Mouse (Mus musculus) c-Kit-positive CD71-positive TER-119-negative erythroid progenitor cells, embryonic 14.5 days (primary cell): ENCODE data around the gene Myrip.
A peak's percentile ranks its signal among the peaks of the same experiment; 100 is the strongest.

Experiments
- DNase-seq: peaks from one replicate; pipeline ENCODE4 v3.0.0-alpha.2; 2013; ENCODE audit warnings: low read depth

Gene Myrip

DNA sequence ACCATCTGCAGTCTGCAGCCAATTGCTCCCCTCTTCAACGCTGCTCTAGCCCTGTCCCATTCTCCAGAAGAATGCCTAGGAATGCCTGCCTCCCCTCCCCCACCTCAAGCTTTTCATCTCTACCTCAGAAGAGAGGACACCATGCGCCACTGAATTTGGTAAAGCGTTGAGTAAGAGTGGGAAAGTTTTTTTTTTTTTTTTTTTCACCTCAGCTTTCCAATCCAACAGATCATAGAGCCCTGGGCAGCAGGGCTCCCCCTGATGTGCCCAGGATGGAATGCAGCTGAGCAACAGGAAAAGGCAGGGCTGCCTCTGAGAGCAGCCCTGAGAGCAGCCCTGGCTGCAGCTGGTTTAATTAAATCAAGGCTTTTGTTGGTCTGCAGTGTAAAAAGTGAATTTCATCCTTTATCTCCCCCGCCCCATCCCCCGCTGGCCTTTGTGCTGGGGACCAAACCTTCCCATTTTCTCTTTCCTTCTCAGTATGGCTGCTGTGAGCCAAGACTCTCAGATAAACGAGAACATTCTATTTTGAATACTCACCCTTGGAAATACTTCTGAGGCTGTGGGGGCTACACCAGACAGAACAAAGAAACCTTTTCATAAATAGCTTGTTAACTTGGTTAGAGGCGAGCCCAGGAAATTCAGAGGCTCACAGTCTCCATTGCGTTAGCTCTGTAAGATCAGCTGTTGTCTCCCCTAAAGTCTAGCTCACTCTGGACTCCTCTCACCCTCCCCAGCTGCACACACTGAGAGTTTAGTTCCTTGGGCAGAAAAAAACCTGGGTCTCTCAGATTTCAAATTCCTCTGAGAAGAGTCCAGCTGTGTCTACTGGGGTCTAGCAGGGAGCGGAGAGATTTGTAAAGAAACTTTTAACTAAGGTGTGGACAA, 154.7 kb downstream of the Myrip start:
- no peak for DNase-seq

DNA sequence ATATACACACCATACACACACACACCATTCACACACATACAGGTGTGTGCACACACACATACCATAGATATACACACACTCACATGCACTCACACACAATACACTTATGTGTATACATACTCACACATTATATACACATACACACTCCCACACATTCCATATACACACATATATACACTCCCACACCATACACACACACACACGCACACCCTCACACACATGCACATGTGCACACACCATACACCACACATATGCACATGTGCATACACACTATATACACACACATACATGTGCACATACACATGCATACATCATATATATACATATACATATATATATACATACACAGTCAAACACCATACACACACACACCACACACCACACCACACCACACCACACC, 169.1 kb downstream of the Myrip start:
- DNase-seq, result no peak

DNA sequence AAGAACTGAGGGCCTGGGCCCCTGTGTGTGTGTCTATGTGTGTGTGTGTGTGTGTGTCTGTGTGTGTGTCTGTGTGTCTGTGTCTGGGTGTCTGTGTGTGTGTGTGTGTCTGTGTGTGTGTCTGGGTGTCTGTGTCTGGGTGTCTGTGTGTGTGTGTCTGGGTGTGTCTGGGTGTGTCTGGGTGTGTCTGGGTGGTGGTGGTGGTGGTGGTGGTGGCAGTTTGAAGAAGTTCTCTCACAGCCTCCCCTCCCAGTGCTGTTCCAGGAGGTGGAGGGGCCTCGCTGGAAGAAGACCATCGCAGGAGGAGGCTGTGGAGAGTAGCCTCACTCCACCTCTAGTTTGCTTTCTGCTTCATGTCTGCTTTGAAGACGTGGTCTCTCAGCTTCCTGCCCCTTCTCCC, 180.3 kb downstream of the Myrip start:
- DNase-seq, result no peak

DNA sequence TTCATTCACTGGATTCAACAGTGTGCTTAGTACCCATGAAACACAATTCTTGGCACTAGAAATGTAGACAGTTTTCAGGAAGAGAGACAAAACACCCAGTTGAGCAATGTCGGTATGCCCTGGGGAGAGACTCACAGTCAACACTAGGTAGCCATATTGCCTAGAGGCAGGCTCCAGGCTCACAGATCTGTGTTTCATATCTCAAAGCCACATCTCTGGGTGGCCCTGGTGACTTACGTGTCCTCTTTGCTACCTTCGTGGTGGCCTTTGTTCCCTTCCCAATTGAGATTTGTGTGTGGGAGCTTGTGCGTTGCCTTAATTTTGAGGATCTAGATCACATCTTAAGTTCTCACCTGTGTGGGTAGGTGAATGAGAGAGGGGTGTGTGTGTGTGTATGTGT, 181.1 kb downstream of the Myrip start:
- no peak for DNase-seq

DNA sequence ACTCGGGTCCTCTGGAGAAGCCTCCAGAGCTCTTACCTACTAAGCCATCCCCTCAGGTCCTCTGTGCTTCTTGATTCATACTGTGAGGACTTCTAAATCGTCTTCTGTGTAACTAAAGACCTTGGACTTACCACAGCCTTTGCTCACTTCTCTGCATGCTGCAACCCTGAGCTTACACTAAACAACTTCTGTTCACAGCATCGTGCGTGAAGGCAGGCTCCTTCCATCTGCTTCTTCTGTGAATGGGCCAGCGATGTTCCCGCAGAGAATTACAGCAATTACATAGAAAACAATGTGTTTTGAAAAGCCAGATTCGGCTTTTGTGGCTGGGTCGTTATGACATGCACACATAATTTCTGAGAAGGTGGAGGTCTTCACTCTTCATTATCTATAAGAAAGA, 181.8 kb downstream of the Myrip start:
- DNase-seq, result no peak

DNA sequence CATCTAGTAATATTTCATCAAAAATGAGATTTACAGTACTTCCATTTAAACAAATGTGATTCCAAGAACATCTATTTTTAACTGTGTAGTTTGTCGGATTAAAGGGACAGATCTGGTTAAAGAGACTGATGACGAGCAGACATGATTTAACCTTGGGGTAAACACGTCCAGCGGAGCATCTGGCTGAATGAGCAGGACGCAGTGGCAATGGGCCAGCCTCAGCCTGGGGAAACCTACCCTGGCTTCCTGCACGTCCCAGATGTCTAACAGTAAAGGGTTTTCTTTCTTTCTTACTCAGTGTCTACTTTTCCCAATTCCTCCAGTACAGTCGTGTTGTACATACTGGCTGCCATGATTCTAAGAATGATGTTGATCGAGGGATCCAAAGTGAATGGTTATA, 185.8 kb downstream of the Myrip start:
- DNase-seq, result no peak

DNA sequence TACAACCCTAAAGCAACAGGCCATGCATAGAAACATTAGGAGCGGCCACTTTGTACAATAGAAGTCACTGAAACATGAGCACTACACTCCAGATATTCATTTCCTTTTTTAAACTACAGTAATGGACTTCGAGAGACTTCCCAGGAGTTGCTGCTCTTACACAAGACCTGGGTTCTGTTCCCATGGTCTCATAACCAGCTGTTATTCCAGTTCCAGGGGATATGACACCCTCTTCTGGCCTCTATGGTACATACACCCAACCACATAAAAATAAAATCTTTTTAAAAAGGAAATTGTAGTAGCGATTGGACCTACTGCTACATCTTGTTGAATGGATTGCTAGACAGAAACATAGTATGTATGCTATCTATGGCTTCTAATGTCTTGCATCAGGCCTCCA, 190.2 kb downstream of the Myrip start:
- no peak for DNase-seq

DNA sequence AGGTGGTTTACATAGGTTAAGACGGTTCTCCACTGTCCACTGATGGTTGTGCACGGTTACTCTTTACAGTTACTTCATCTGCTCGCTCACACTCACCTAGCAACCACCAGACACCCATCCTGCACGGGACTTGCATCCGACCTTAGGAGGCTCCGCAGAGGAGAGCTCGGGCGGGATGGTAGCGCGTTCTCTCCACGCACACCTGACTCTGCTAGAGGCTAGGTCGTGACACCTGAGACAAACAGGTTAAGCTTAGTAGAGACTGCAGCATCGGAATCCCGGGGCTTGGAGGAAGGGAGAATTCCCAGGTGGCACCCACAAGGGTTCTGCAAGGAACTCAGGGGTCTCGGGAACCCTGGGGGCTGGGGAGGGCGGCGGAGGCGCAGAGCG, 190.7 kb downstream of the Myrip start, which contains the start of gene Eif1b:
Eif1b (plus strand) TSS at position 223 of the 390 bp plus-strand sequence.
- DNase-seq, result no peak

DNA sequence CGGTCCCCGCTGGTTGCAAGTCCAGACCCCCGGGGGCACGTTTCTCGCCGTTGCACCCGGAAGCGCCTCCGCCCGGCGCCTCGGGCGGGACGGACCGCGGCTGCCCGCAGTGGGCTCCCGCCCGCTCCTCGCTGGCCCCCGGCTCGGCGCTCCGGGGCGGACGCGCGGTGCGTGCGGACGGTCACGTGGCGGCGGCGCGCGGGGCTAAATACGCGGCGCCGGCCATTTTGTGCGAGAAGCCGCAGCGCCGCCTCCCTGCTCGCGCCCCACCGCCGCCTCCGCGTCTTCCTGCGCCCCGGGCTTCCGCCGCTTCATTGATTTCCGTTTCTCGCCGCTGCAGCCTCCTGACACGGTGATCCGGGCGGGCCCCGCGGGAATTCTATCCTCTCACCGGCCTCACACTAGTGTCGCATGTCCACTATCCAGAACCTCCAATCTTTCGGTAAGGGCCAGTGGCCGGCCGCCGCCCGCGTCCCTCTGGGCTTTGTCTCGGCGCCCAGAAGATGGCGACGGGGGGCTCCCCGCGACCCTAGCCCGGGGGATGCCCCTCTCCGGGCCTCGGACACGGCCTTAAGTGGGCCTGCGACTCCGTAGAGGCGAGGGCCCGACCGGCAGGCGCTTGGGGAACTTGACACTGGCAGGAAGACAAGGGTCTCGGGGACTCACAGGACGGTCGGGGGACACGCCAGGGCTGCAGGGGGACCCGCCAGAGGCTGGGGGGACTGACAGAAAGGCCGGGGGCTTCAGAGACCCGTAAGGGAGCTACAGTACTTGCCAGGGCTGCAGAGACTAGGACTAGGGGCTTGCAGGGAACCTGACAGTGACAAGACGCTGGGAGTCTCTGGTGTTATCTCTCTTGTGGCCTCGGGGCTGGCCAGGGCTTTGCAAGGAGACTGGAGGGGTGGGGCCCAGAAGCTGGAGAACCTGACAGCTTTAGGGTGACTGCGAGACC, 191.4 kb downstream of the Myrip start:
- DNase-seq, result peak; percentile 72

DNA sequence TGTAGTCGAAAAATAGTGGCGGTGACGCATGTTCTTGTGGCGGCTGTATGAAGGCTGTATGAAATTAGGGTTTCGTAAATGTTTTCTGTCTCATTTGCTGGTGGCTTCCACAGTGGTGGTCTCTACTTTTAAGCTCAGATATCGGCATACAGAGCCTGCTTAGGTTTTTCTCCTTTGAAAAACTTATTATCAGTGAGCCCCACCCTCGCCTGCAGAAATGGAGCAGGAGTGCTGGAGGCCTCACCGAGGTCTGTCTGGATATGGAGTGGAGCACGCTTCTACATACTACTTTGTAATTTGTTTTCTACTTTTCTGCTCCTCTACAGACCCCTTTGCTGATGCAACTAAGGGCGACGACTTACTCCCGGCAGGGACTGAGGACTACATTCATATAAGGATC, 192.5 kb downstream of the Myrip start:
- DNase-seq, result no peak

DNA sequence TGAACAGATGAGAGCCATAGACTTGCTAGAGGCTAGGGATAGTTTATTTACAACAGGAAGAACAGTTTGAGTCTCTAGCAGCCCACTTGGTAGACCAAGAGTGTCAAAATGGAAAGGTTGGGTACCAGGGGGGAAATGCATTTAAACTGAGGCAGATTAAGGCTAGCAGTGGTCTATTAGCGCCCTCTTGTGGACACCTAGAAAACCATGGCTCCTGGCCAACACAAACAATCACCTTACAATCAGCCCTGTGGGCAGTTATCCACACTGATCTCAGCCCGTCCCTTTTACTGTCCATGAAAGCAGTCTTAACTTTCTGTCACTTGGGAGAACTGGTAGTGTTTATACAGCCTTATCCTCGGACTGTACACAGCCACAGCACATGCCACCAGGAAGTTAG, 195.4 kb downstream of the Myrip start:
- peak; percentile 51 for DNase-seq

DNA sequence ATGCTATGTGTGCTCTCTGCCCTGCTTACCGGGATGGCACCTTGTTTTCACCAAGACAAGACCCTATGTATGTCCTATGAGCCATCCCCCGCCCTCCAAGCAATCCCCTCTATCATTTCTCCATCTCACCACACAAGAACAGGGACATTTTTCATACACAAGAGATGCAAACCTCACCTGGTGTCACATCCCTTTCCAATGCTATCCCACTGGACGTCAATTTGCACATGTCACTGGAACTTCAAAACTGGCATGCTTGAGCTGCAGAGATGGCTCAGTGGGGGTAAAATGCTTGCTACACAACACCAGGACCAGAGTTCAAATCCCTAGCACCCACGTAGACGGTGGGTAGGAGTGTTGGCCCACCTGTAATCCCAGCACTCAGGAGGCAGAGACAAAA, 196.7 kb downstream of the Myrip start:
- DNase-seq, result no peak

DNA sequence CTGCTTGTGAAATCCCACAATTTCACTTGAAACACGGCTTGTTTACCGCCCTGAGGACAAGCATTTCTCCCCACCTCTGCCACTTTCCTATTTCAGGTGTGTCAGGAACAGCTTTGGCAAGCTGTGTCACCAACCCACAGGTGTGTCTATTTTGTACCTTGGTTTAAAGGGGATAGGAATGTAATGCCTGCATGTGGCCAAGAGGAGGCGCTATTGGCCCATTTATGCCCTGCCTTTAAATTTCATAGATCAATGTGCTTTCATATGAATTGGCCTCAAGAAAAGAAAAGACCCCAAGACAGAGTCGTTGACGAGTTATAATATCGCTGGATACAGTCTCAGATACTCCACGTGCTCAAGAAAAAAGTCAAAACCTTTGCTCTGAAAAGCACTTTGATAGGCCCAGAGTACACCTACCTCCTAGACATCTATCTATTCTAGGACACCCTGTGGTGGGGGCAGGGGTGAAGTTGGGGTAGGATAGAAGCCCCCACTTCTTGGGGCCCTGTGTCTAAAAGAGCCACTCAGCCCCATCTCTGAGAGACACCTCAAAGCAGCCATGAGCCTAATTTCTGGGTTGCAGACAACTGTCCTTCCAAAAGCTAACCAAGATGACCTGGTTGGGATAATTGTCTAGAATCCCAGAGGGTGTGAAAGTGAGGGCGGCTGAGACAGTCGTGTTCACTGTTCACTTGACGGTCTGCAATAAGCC, 200.0 kb downstream of the Myrip start:
- peak; percentile 25 for DNase-seq

DNA sequence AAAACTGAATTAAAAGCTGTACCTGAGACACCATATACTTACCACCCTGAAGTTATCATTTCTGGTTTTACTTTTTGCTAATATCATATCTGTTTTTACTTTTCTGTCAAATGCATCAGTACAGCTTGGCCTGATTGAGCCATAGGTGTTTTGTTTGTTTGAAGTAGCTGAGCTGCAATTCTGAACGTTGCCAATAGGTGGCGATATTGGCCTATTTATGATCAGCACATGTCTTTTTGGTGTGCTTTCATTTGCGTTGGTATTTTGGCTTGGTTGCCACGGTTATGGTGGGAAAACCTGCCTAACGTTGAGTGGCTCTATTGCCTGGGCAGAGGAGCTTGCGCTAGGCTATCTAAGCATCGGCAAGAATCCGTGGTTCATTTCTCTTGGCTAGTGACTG, 200.7 kb downstream of the Myrip start:
- DNase-seq, result peak; percentile 82

DNA sequence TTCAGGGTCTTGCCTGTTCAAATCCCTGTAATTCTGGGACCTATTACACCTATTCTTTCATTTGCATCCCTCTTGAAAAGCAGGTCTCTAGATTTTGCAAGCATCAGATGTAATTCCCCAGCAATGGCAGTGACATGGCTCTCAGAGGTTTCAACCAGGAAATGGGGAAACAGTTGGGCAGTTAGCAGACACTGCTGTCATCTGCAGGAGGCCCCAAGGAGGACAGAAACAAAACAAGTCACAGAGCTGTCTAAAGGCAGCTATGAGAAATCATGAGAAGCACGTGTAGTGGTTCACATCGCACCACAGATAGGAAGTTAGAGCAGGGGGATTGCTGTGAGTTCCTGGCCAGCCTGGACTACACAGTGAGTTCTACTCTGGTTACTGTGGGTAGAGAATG, 203.1 kb downstream of the Myrip start:
- no peak for DNase-seq

DNA sequence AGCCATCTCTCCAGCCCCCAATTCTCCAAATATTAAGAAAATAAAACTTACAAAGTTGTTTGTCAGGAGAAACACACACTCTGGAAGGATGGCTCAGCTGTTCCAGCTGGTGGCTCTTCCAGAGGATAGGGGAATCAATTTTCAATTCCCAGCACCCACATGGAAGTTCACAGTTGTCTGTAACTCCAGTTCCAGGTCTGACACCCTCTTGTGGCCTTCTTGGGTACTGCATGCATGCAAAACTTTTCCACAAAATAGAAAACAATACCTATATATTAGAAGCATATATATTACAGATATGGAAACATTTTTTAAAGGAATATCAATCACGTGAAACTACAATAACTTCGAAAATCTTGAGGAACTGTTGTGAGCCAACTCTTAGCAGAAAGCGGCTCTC, 210.5 kb downstream of the Myrip start:
- no peak for DNase-seq

DNA sequence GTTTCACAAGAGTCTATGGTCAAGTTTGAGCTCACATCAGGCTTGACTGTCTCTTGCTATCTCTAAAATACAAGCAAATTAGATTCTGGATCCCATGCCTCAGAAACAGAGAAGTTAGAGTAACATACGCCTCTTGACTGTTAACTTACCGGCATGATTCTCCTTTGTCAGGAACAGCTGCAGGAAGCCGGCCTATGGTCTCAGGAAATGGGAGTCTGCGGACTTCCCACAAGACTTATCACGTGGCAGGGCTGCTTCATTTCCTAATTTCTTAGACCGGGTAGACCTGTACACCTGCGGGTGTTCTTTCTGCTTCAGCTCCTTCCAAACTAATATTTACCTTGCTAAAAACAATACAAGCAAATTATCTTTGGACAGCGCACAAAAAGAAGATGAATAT, 215.4 kb downstream of the Myrip start:
- no peak for DNase-seq

DNA sequence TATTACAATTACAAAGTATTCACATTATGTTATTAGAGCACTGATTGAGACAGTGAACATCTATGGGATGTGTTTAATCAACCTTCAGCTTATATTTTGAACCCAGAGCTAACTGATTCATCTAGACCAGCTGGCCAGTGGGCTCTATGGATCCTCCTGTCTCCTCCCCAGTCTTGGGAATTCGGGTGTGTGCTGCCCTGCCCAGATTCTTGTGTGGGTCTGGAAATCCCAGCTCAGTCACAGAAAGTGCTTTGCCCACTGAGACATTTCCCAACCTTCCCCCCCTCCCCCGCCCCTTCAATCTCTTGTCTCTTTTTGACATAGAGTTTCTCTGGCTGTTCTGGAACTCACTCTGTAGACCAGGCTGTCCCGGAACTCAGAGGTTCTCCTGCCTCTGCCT, 217.6 kb downstream of the Myrip start:
- DNase-seq, result no peak

DNA sequence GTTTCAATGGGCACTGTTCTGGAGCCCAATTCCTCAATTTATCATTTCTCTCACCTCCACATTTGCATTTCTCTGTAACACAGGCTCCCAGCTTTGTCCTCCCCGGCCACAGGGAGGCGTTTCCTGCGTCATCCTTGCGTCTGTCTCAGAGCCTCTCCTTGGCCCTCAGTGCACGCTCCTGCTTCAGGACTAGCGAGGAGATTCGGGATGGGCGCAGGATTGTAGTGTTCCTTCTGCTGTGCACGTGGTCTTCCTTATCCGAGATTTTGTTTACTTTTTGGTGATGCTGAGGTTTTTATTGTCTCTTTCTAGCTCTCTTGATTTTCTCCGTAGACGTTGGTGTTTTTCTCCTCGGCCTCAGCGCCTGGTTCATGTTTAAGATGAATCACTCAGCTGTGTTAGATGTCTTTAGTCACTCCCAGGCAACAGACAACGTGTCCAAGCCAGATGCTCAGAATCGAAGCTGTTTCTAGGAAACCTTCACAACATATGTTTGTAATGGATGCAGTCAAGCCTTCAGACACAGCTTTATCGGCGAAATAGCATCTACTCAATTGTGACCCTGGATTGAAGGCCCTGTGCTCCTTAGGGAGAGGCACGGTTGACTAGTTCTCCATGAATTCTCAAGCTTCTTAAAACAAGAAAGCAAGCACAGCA, 218.3 kb downstream of the Myrip start:
- DNase-seq, result no peak

DNA sequence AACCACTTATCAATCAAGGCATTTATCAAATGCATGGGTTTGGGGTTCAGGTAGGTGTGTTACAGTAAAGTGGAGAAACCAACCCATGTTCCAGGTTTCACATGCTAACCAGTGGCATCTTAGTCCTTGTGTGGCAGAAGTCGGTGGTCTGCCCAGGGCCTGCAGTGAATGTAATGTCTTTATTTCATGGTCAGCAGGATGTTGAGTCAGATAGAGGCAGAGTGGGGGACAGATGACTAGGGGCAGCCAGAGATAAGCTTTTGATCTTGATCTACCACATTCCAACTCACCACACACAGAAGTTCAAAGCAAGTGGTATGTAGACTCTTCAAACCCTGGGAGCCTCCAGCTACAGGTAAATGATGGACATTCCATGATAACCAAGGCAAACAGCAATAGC, 219.8 kb downstream of the Myrip start:
- DNase-seq, result no peak
